Mouse (Mus musculus): ENCODE measurements at regions not wholly inside any gene's neighbourhood (a gene's known extent, or its start where the extent isn't known, plus 50 kb on each side); places are given as distances from the start of the nearest gene placed in this dataset.
A peak's percentile ranks its signal among the peaks of the same experiment; 100 is the strongest.

DNA sequence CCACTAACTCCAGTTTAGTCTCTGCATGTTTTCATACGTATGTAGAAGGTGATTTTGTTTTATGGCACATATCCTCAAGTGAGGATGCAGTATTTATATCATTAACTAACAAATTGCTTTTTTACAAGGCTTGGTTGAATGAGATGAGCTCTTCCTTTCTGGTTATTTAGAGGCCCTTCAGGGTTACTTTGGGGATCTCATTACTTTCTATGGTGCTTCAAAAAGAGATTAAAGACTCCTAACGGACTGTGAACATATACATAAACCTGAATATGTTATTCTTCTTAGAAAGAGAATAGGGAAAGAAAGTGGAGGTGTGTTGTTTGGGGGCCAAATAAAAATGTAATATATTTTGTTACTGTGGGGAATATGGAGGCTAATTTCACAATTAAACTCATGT, 918.8 kb upstream of the Celf2 start:
- Histone ChIP-seq H3K4me2 (no peak overlapping the region), H3K27me3 (no peaks in the 10 kb centered on the region), H3K27ac (no peak overlapping the region), H3K4me3 (no peak overlapping the region), H3K9me3 (replicated peaks) (no peaks in the 10 kb centered on the region), H3K36me3 (ENCODE audit: poor library complexity, severe bottlenecking) (no peaks in the 10 kb centered on the region), H3K4me1 (no peaks in the 10 kb centered on the region), H3K9ac (no peak overlapping the region)
- 52% methylated on average over 2 of the region's 2 CpGs for WGBS
- ATAC-seq = no peak

DNA sequence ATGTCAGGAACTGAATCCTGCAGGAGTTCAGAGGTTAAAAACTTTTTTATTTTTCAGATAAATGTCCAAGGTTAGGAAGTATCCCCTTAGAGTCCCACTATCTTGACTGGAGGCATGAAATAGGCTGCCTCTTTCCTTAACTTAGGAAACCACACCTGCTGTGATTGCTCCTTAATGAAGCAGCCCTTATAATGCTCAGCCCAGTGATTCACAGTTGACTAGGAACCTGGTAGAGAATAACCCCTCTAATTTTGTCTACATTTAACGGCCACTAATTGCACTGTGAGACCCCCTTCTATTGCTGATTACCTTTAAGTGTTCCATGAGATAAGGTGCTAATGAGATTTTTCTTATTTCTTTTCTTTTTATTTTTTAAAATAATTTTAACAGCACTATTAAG, 918.4 kb upstream of the Celf2 start:
- Histone ChIP-seq H3K9ac (no peak overlapping the region), H3K4me2 (no peak overlapping the region), H3K27me3 (no peaks in the 10 kb centered on the region), H3K9me3 (replicated peaks) (no peaks in the 10 kb centered on the region), H3K36me3 (ENCODE audit: poor library complexity, severe bottlenecking) (no peaks in the 10 kb centered on the region), H3K27ac (no peak overlapping the region), H3K4me3 (no peak overlapping the region), H3K4me1 (no peaks in the 10 kb centered on the region)
- ATAC-seq = no peak
- 33% methylated on average over 1 of the region's 1 CpGs for WGBS

DNA sequence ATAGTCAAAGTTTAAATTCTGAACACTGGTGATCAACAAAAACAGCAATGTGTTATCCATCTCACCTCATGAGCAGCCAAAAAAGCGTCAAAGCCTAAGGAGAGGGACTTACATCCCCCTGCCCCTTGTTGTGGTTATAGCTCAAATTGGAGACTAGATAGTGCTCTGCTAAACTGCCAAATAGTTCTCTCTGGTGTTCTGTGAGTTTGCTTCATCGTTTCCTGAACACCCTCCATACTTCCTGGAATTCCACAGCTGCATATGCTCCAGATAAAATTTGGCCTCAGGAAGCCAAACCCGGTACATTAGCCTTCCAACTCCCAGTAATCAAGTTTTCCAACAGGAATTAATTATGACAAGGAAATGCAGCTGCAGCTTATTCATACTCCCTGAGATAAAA, 906.6 kb upstream of the Celf2 start:
- Histone ChIP-seq H3K27ac (no peak overlapping the region), H3K27me3 (no peaks in the 10 kb centered on the region), H3K4me2 (no peak overlapping the region), H3K4me3 (no peak overlapping the region), H3K9me3 (replicated peaks) (no peaks in the 10 kb centered on the region), H3K36me3 (ENCODE audit: poor library complexity, severe bottlenecking) (no peaks in the 10 kb centered on the region), H3K9ac (no peak overlapping the region), H3K4me1 (no peaks in the 10 kb centered on the region)
- no peak for ATAC-seq
- 80% methylated on average over 3 of the region's 3 CpGs for WGBS

DNA sequence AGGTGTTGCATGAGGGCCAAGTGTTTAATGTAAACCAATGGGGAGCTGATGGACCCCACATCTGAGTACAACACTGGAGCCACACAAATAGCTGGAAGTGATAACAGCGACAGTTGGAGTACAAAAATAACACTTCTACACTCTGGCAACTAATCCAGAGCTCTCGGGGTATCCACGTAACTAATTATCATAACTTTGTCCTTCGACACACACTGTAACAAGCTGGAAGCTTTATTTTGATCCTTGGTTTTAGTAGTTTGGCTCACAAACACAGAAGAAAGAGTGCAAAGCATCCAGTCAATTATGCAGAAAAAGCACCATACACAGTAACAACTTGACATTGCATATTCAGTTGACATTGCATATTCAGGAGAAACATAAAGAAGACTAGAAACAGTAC, 884.8 kb upstream of the Celf2 start:
- ATAC-seq = peak; percentile 59; the same call in 1 of the 2 replicates
- Histone ChIP-seq H3K27me3 (no peaks in the 10 kb centered on the region), H3K4me2 (no peak overlapping the region), H3K36me3 (ENCODE audit: poor library complexity, severe bottlenecking) (no peaks in the 10 kb centered on the region), H3K9ac (no peak overlapping the region), H3K4me3 (no peak overlapping the region), H3K4me1 (no peaks in the 10 kb centered on the region), H3K9me3 (replicated peaks) (no peaks in the 10 kb centered on the region), H3K27ac (no peak overlapping the region)
- WGBS = 68% methylated on average over 4 of the region's 4 CpGs

DNA sequence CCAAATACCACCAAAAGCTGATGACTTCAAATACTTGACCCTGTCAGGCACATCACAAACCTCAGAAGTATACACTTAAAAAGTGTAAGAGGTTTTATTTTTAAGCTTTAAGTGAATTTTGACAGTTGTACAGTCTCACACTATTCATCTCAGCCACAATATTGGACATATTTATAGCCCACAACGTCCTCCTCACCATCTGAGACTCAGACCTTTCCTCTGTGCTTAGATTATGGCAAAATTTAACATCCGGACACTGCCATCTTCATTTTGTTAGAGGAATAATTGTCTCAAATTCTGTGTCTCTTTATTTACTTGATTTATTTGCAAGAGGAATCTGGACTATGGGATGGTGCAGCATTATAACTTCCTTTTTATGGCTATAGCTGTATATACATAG, 880.2 kb upstream of the Celf2 start:
- Histone ChIP-seq H3K4me3 (no peak overlapping the region), H3K36me3 (ENCODE audit: poor library complexity, severe bottlenecking) (no peaks in the 10 kb centered on the region), H3K4me2 (no peak overlapping the region), H3K27me3 (no peaks in the 10 kb centered on the region), H3K9me3 (replicated peaks) (no peaks in the 10 kb centered on the region), H3K27ac (no peak overlapping the region), H3K9ac (no peak overlapping the region), H3K4me1 (no peaks in the 10 kb centered on the region)
- WGBS = 81% methylated on average over 2 of the region's 2 CpGs
- no peak for ATAC-seq

DNA sequence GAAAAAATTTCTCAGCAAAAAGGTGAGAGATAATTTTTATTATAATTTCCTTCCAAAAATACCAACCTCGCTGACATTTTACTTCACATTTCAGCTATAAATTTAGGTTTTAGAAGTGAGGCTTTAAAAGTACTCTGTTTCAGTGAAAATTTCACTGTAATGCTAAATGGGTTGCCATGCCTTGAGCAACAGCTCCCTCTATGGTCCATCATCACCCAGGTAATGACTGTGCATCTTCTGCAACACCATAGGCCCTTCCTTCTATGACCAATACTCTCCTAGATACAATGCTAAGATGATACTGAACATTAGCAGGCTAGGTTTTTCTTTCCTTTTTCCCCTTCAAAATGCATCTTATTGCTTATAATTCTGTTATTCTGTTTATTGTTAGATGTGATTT, 870.9 kb upstream of the Celf2 start:
- peak; percentile 91 for ATAC-seq
- H3K9ac ChIP-seq = no peak overlapping the region
- no peak overlapping the region for H3K4me3 ChIP-seq
- no peaks in the 10 kb centered on the region for H3K27me3 ChIP-seq
- no peaks in the 10 kb centered on the region for H3K36me3 ChIP-seq (ENCODE audit: poor library complexity, severe bottlenecking)
- H3K27ac ChIP-seq = no peak overlapping the region
- no peaks in the 10 kb centered on the region for H3K4me1 ChIP-seq
- 48% methylated on average over 1 of the region's 1 CpGs for WGBS
- no peaks in the 10 kb centered on the region for H3K9me3 ChIP-seq (replicated peaks)
- no peak overlapping the region for H3K4me2 ChIP-seq

DNA sequence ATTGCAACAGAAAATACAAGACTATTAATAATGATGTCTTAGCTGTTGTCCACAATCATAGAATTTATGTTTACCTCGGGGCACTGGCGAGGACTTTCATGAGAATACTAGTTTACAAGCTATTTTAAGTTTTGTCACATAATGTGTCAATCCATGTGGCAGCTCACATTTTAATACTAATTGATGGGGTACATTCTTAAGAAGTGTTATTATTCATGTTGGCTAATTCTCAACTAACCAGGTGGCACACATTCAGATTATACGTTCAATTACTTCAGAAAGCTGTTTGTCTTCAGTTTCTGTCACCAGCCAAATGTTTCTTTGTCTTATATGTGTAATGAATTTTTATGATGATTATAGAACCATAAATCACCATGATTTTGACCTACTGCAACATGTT, 870.2 kb upstream of the Celf2 start:
- peak; percentile 24; the same call in 1 of the 2 replicates for ATAC-seq
- Histone ChIP-seq H3K27me3 (no peaks in the 10 kb centered on the region), H3K9ac (no peak overlapping the region), H3K4me3 (no peak overlapping the region), H3K36me3 (ENCODE audit: poor library complexity, severe bottlenecking) (no peaks in the 10 kb centered on the region), H3K27ac (no peak overlapping the region), H3K4me1 (no peaks in the 10 kb centered on the region), H3K9me3 (replicated peaks) (no peaks in the 10 kb centered on the region), H3K4me2 (no peak overlapping the region)
- WGBS = 72% methylated on average over 3 of the region's 3 CpGs

DNA sequence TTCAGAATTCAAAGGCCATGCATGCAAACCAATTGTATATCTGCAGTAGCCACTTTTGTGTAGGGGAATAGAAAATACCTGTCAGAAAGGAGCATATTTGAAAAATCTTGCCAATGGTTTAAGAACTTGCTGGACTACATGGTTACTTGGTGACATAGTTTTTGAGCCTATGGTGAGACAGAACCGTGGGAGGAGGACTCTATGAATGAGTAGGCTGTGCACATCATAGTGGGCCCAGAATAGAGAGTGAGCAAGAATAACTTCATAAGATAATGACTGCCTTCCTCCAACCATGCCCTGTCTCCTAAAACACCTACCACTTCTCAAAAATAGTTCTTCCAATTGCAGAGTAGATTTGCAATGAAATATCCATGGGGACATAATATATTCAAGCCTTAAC, 838.5 kb upstream of the Celf2 start:
- H3K4me2 ChIP-seq = no peak overlapping the region
- no peak overlapping the region for H3K27ac ChIP-seq
- H3K4me1 ChIP-seq = no peaks in the 10 kb centered on the region
- no peaks in the 10 kb centered on the region for H3K36me3 ChIP-seq (ENCODE audit: poor library complexity, severe bottlenecking)
- no peaks in the 10 kb centered on the region for H3K27me3 ChIP-seq
- no peak overlapping the region for H3K4me3 ChIP-seq
- H3K9ac ChIP-seq = no peak overlapping the region
- H3K9me3 ChIP-seq (replicated peaks) = no peaks in the 10 kb centered on the region
- WGBS = 81% methylated on average over 1 of the region's 1 CpGs
- ATAC-seq = no peak

DNA sequence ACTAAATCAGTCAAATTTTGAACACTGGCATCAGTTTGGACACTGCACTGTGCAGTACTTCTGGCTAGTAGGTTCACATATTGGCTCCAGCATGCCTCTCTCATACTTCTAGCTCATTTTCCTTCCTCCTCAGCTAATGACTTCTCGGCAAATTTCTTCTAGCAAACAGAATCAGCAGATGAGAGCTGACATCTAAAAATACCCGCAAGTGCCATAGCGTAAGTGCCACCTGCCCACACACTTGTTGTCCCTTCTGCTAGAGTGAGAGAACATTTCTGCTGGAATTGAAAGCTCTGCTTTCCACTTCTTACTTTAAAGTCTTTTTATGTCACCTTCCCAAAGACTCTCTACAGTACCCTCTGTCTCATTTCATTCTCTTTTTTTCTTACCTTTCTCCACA, 835.4 kb upstream of the Celf2 start:
- H3K4me3 ChIP-seq = no peak overlapping the region
- H3K36me3 ChIP-seq (ENCODE audit: poor library complexity, severe bottlenecking) = no peaks in the 10 kb centered on the region
- 86% methylated on average over 3 of the region's 3 CpGs for WGBS
- H3K9ac ChIP-seq = no peak overlapping the region
- no peaks in the 10 kb centered on the region for H3K4me1 ChIP-seq
- H3K9me3 ChIP-seq (replicated peaks) = no peaks in the 10 kb centered on the region
- H3K27ac ChIP-seq = no peak overlapping the region
- H3K4me2 ChIP-seq = no peak overlapping the region
- no peak for ATAC-seq
- no peaks in the 10 kb centered on the region for H3K27me3 ChIP-seq

DNA sequence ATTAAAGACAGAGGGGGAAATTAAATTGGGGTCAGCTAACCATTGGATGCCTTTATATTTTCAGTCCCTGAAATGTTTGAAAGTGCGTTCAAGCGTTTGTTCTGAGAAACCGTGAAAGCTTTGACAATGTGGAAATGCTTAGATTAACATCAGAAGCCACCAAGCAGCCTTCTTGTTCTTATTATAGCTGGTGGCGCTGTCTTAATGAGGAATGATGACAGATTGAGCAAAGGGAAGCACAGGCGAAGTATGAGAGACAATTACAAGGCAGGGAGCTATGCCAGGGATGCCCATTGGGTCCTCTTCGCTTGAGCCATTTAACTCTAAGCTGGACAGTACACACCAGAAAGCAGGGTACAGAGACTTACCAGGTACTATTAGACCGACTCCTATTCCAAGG, 828.9 kb upstream of the Celf2 start:
- WGBS = 66% methylated on average over 7 of the region's 7 CpGs
- no peaks in the 10 kb centered on the region for H3K9me3 ChIP-seq (replicated peaks)
- H3K9ac ChIP-seq = no peak overlapping the region
- H3K4me3 ChIP-seq = no peak overlapping the region
- no peak for ATAC-seq
- no peak overlapping the region for H3K4me2 ChIP-seq
- H3K36me3 ChIP-seq (ENCODE audit: poor library complexity, severe bottlenecking) = no peaks in the 10 kb centered on the region
- no peaks in the 10 kb centered on the region for H3K4me1 ChIP-seq
- H3K27me3 ChIP-seq = no peaks in the 10 kb centered on the region
- no peak overlapping the region for H3K27ac ChIP-seq

DNA sequence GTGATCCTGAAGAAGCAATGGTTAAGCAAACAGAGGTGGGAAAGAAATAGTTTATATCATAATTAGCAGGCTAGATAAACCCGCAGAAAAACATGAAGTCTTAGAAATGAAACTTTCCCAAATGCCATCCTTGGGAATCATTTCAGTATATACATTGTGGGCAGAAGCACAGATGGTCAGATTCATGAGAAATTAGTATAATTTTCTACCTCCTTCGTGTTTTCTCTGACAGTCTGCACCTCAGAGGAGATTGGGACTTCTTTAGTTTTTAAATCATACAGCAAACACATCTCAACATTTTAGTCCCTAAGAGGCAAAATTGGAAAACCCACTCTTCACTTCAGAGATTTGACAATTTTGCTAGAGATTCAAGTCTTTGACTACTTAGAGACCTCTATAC, 786.6 kb upstream of the Celf2 start:
- Histone ChIP-seq H3K36me3 (ENCODE audit: poor library complexity, severe bottlenecking) (no peaks in the 10 kb centered on the region), H3K27me3 (no peaks in the 10 kb centered on the region), H3K4me1 (no peaks in the 10 kb centered on the region), H3K9ac (no peak overlapping the region), H3K27ac (no peak overlapping the region), H3K4me3 (no peak overlapping the region), H3K9me3 (replicated peaks) (no peaks in the 10 kb centered on the region), H3K4me2 (no peak overlapping the region)
- ATAC-seq = no peak
- WGBS = 82% methylated on average over 2 of the region's 2 CpGs

DNA sequence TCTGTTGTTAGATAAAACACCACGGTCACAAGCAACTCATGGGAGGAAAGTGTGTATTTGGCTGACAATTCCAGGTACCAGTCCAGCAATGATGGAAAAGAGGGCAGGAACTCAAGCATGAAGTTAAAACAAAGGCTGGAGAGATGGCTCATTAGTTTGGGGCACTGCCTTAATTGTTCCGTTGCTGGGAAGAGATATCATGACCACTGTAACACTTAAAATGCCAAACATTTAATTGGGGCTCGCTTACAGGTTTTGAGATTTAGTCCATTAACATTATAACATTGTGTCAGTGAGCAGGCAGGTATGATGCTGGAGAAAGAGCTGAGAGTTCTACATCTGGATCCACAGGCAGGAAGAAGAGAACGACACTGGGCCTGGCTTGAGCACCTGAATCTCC, 782.0 kb upstream of the Celf2 start:
- WGBS = 82% methylated on average over 4 of the region's 4 CpGs
- Histone ChIP-seq H3K9ac (no peak overlapping the region), H3K9me3 (replicated peaks) (no peaks in the 10 kb centered on the region), H3K4me1 (no peaks in the 10 kb centered on the region), H3K4me3 (no peak overlapping the region), H3K27ac (no peak overlapping the region), H3K36me3 (ENCODE audit: poor library complexity, severe bottlenecking) (no peaks in the 10 kb centered on the region), H3K4me2 (no peak overlapping the region), H3K27me3 (no peaks in the 10 kb centered on the region)
- ATAC-seq = no peak

DNA sequence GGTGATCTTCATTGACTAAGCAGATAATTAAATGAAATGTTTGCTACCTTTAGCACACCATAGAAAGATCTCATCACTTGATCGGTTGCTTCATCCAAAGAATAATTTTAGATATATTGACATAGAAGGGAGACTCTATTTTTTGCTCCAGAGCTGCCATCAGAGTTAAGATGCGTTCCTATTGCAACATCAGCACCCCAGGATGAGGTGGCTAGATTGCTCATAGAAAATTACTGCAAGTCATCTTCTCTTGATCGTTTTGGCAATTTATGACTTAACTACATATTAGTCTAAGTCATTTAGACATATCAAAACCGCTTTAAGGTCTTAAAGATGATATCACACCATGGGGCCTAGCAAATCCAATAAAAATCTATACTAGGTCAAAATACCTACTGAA, 778.0 kb upstream of the Celf2 start:
- Histone ChIP-seq H3K4me2 (no peak overlapping the region), H3K9me3 (replicated peaks) (no peaks in the 10 kb centered on the region), H3K4me3 (no peak overlapping the region), H3K4me1 (no peaks in the 10 kb centered on the region), H3K9ac (no peak overlapping the region), H3K36me3 (ENCODE audit: poor library complexity, severe bottlenecking) (no peaks in the 10 kb centered on the region), H3K27me3 (no peaks in the 10 kb centered on the region), H3K27ac (no peak overlapping the region)
- no peak for ATAC-seq
- WGBS = 88% methylated on average over 4 of the region's 4 CpGs

Measured in forebrain, embryonic 13.5 days (tissue).